Mouse (Mus musculus) fat pad, adult 2 months (tissue): Measurements from ENCODE around the gene Clptm1l.

Experiments used
- DNase-seq: peaks from one replicate; pipeline ENCODE4 v3.0.0-alpha.2; 2011; ENCODE audit warnings: low read depth, low spot score; ENCODE audit errors: extremely low read depth

Gene Clptm1l

GRCm38 (mm10) chr13:73658953-73659352 is 55.1 kb downstream of the Clptm1l start:
- DNase-seq: no peak

GRCm38 (mm10) chr13:73660163-73660695 is 56.4 kb downstream of the Clptm1l start:
- no peak for DNase-seq
